Mouse (Mus musculus): ENCODE data around the gene Dusp12.

Dusp12 gene

DNA sequence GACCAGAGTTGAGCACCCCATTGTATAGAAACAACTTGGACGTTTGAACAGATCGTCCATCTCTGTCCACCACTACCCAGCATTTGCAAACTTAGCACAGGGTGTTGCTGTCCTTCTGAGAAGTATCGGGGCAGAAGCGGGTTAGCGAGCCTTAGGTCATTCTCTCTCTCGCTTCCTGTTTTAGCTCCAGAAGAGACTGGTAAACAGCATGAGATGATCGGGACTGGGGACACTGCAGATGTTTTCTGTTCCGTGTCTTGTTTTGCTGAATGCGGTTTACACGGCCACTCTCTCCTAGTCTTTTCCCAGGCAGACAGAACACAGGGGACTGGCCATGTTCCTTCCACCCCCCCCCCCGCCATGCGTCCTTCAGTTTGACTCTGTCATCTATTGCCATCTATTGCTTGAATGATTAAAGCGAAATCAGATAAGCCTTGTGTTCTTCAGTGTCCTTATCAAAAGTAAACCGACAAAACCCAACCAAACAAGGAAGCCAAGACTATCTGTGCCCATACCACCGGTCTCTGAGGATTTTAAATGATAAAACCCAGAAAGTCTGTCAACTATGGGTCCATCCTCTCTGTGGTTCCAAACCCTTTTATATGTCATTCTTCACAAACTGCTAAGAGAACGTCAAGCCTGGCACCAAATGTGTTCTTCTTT is 13.2 kb upstream of the Dusp12 start:
- no peak for DNase-seq (ENCODE audit: low spot score)

DNA sequence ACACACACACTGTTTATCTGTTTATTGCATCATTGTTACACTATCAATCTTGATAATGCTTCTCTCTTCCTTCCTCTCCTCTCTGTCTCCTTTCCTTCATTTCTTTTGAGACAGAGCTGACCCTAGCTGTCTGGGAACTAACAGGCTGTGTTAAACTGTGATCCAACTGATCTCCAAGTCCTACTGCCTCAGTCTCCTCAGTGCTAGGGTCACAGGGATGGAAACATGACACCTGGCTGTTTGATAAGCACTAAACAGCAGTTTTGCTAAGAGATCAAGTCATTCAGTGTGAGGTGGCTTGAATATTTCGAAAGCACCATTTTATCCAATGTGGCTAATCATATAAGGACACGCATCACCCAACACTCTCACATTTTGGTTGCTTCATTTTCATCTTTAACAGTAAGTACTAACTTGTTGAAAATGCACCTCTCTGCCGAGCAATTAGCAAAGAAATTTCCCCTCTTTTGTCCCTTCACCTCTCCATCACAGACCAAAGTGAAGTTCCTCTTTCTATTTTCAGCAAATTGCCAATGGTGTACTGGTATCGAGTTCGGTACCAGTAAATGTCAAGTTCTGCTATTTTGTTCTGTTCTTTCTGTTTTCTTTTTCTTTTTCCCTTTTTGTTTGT is 11.4 kb upstream of the Dusp12 start:
- no peak for DNase-seq (ENCODE audit: low spot score)

GRCm38 (mm10) chr1:170894603-170895602 is 9.6 kb upstream of the Dusp12 start:
- no peak for DNase-seq (ENCODE audit: low spot score)

GRCm38 (mm10) chr1:170892279-170892678 is 6.9 kb upstream of the Dusp12 start:
- DNase-seq (ENCODE audit: low spot score): no peak

- DNase-seq (ENCODE audit: low spot score): no peak
These were observed 6.3 kb upstream of the Dusp12 start for GRCm38 (mm10) chr1:170891646-170892045.

GRCm38 (mm10) chr1:170889310-170889709 is 4.0 kb upstream of the Dusp12 start:
- no peak for DNase-seq (ENCODE audit: low spot score)

GRCm38 (mm10) chr1:170886044-170886458 is 711 bp upstream of the Dusp12 start:
- no peak for DNase-seq (ENCODE audit: low spot score)

DNA sequence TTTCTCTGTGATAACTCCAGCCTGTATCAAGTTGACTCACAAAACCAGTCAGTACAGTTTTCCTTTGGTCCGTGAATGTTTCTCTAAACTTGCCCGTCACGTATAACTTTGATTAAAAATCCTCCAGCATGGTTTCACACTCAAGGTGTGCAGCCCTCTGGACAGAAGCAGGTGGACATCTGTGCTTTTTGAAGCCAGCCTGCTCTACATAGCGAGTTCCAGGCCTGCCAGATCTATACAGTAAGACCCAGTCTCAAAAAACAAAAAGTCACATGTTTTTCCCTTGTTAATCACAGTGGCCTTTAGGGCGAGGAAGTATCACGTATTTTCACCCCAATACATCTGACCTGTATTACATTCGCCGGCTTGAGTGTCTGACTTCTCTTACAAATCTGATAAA is 950 bp downstream of the Dusp12 start:
- DNase-seq (ENCODE audit: low spot score): no peak

GRCm38 (mm10) chr1:170882915-170883485 is 2.3 kb downstream of the Dusp12 start:
- no peak for DNase-seq (ENCODE audit: low spot score)

GRCm38 (mm10) chr1:170876906-170877305 is 8.4 kb downstream of the Dusp12 start:
- no peak for DNase-seq (ENCODE audit: low spot score)

- DNase-seq (ENCODE audit: low spot score): no peak
These were observed 9.7 kb downstream of the Dusp12 start for GRCm38 (mm10) chr1:170875676-170876075.

DNA sequence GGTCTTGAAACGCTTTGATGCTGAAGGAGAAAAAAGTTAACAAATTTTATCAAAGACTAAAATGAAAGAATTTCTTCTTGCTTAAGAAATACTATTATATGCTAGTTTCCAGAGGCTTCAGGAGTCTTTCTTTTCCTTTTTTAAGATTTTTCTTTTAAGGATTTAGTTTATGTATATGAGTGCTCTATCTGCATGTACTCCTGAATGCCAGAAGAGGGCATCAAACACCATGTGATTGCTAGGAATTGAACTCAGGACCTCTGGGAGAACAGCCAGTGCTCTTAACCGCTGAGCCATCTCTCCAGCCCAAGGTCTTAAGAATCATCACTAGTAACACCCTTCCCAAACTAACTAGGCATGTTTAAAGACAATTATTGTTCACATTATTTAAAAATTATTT is 13.4 kb downstream of the Dusp12 start:
- no peak for DNase-seq (ENCODE audit: low spot score)

- DNase-seq (ENCODE audit: low spot score): no peak
These were observed 13.9 kb downstream of the Dusp12 start for GRCm38 (mm10) chr1:170871402-170871801.

DNA sequence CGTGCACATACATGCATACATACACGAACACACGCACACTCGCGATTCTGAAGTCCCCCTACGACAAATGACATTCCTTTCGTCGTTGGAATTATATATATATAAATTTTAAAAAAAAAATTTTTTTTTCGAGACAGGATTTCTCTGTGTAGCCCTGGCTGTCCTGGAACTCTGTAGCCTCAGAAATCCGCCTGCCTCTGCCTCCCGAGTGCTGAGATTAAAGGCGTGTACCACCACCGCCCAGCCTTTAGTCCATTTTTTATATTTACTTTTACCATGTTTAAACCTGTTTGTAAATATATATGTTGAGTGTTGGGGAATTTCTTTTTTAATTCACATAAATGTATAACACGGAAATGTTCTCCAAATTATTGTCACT is 16.4 kb downstream of the Dusp12 start:
- DNase-seq (ENCODE audit: low spot score): no peak

- DNase-seq (ENCODE audit: low spot score): peak; percentile 49
These were observed 17.0 kb downstream of the Dusp12 start for GRCm38 (mm10) chr1:170868107-170868904.

DNA sequence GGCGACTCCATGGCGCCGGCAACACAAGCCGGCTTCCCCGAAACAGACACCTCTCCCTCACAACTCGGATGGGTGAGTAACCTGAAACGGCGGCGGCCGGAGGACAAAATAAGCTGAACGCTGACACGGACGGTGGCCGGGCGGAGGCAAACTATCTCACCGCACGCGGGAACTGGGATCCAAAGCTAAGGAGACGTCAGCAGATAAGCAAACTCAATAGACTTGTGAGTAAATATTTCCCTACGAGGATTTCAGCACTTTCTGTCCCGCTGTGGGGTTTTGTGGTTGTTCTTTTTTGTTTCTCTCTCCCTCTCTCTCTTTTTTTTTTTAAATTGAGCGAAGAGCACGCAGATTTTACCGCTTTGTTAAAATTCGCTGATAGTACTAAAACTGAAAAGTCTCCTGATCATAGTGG is 17.6 kb downstream of the Dusp12 start, which contains the start of gene Atf6:
Atf6 (minus strand) TSS at position 81 of the 415 bp plus-strand sequence.
- DNase-seq (ENCODE audit: low spot score): peak; percentile 88

- DNase-seq (ENCODE audit: low spot score): no peak
These were observed 18.2 kb downstream of the Dusp12 start for GRCm38 (mm10) chr1:170866992-170867690.

GRCm38 (mm10) chr1:170865406-170865805 is 19.9 kb downstream of the Dusp12 start:
- no peak for DNase-seq (ENCODE audit: low spot score)

DNA sequence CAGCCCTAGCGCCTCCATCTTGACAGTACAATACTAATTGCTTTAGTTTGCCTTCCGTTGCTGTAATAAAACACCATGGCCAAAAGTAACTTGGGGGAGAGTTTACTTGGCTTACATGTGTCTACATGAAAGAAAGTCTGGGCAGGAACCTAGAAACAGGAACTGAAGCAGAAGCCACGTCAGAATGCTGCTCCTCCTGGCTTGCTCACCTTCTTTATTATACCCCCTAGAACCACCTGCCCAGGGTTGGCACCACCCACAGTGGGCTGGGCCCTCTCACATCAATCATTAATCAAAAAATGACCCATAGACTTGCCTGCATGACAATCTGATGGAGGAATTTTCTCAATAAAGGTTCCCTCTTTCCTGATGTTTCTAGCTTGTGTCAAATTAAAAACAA is 20.6 kb downstream of the Dusp12 start:
- DNase-seq (ENCODE audit: low spot score): no peak

DNA sequence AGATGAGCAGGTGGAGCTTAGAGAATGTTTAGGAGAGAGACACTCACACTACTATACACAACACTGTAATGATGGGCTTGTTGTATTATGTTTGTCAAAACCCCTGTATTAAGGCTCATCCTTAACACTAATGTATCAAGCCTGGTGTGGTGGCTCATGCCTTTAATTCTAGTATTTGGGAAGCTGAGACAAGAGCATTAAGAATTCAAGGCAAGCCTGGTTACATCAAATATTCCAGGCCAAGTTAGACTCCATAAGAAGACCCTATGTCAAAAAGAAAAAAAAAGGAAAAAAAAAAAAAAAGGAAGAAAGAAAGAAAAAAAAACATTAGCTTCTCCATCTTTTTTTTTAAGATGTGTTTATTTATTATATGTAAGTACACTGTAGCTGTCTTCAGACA is 21.1 kb downstream of the Dusp12 start:
- DNase-seq (ENCODE audit: low spot score): no peak

GRCm38 (mm10) chr1:170863033-170863432 is 22.3 kb downstream of the Dusp12 start:
- no peak for DNase-seq (ENCODE audit: low spot score)
